Mouse (Mus musculus) telencephalon, adult 2 months (tissue): ENCODE measurements at regions not wholly inside any gene's neighbourhood (a gene's known extent, or its start where the extent isn't known, plus 50 kb on each side); places are given as distances from the start of the nearest gene placed in this dataset.

Experiments used
- DNase-seq: peaks from one replicate; pipeline ENCODE4 v3.0.0-alpha.2; 2011; ENCODE audit warnings: low read depth, low spot score

- no peak for DNase-seq
Observed at GRCm38 (mm10) chr6:105549366-105549765, 128.1 kb upstream of the Cntn4 start.

- peak; percentile 13 for DNase-seq
Observed at GRCm38 (mm10) chr6:105568301-105568700, 109.2 kb upstream of the Cntn4 start.

GRCm38 (mm10) chr6:105569103-105569502 is 108.4 kb upstream of the Cntn4 start:
- DNase-seq, result peak; percentile 57

GRCm38 (mm10) chr6:105604234-105604633 is 73.2 kb upstream of the Cntn4 start:
- peak; percentile 15 for DNase-seq
